Mouse (Mus musculus) kidney, postnatal 14 days (tissue): Measurements from ENCODE around the gene Fam229b.
A peak's percentile ranks its signal among the peaks of the same experiment; 100 is the strongest.

Source experiments
- DNase-seq: peaks from one replicate; pipeline ENCODE4 v3.0.0; 2022; ENCODE audit warnings: mixed read lengths

Fam229b gene

GRCm38 (mm10) chr10:39133462-39134310 is at the start of gene Fam229b, which contains the start of gene Tube1:
Gene Fam229b, minus strand, starts transcription at chr10:39133914.
Gene Tube1, plus strand, starts transcription at chr10:39133976.
- peak; percentile 95 for DNase-seq

GRCm38 (mm10) chr10:39176981-39177380 is 43.3 kb upstream of the Fam229b start:
- no peak for DNase-seq

- peak; percentile 68 for DNase-seq
Observed at GRCm38 (mm10) chr10:39173077-39173476, 39.4 kb upstream of the Fam229b start.

- no peak for DNase-seq
Observed at GRCm38 (mm10) chr10:39172540-39172931, 38.8 kb upstream of the Fam229b start.

GRCm38 (mm10) chr10:39171603-39172539 is 38.2 kb upstream of the Fam229b start:
- DNase-seq, result peak; percentile 89

- DNase-seq, result peak; percentile 91
Observed at GRCm38 (mm10) chr10:39171134-39171533, 37.4 kb upstream of the Fam229b start.

- DNase-seq, result no peak
Observed at GRCm38 (mm10) chr10:39170706-39171105, 37.0 kb upstream of the Fam229b start.

GRCm38 (mm10) chr10:39170181-39170580 is 36.5 kb upstream of the Fam229b start:
- DNase-seq, result peak; percentile 70

GRCm38 (mm10) chr10:39169642-39170041 is 35.9 kb upstream of the Fam229b start:
- DNase-seq, result no peak

GRCm38 (mm10) chr10:39167611-39168010 is 33.9 kb upstream of the Fam229b start:
- DNase-seq, result no peak

GRCm38 (mm10) chr10:39165632-39166115 is 32.0 kb upstream of the Fam229b start:
- no peak for DNase-seq

GRCm38 (mm10) chr10:39163694-39164093 is 30.0 kb upstream of the Fam229b start, which contains the start of gene Ccn6:
Gene Ccn6, minus strand, starts transcription at chr10:39163794.
- DNase-seq, result no peak

GRCm38 (mm10) chr10:39162666-39163484 is 29.2 kb upstream of the Fam229b start:
- DNase-seq, result peak; percentile 32

- DNase-seq, result no peak
Observed at GRCm38 (mm10) chr10:39161406-39161805, 27.7 kb upstream of the Fam229b start.

GRCm38 (mm10) chr10:39158306-39158705 is 24.6 kb upstream of the Fam229b start:
- DNase-seq, result no peak

- DNase-seq, result no peak
Observed at GRCm38 (mm10) chr10:39157321-39157720, 23.6 kb upstream of the Fam229b start.

- DNase-seq, result no peak
Observed at GRCm38 (mm10) chr10:39156719-39157118, 23.0 kb upstream of the Fam229b start.

GRCm38 (mm10) chr10:39142216-39142615 is 8.5 kb upstream of the Fam229b start:
- no peak for DNase-seq

- DNase-seq, result no peak
Observed at GRCm38 (mm10) chr10:39141401-39141800, 7.7 kb upstream of the Fam229b start.

GRCm38 (mm10) chr10:39140843-39141242 is 7.1 kb upstream of the Fam229b start:
- no peak for DNase-seq

GRCm38 (mm10) chr10:39138761-39139160 is 5.0 kb upstream of the Fam229b start:
- DNase-seq, result no peak

- no peak for DNase-seq
Observed at GRCm38 (mm10) chr10:39137766-39138165, 4.1 kb upstream of the Fam229b start.
